Mouse (Mus musculus) intestine, postnatal 0 days (tissue): Measurements from ENCODE around the gene Slc1a1. TPM values are rescaled to one million over a fixed set of nuclear protein-coding genes. Genes with fewer than 3 reads are reported as not detected.

Source experiments
- ATAC-seq: fragments of 200-750 bp; cut with Nextera tagmentation; 2 replicates; pipeline ENCODE4 v1.8.0; 2017; ENCODE audit warnings: mild to moderate bottlenecking, moderate TSS enrichment, moderate library complexity
- H3K27ac ChIP-seq: fragments of 300-500 bp; sonication (generic); 2 replicates; pipeline ENCODE4 v1.5.1; 2014; ENCODE audit warnings: mild to moderate bottlenecking, low read depth, low read length, moderate library complexity
- H3K27me3 ChIP-seq: fragments of 300-500 bp; sonication (generic); replicated peaks from 2 replicates; pipeline ENCODE4 v1.6.1; 2014; ENCODE audit warnings: low read length, mixed read lengths; ENCODE audit not compliant: control insufficient read depth, insufficient read depth
- H3K36me3 ChIP-seq: fragments of 300-500 bp; sonication (generic); 2 replicates; pipeline ENCODE4 v1.6.1; 2014; ENCODE audit warnings: mild to moderate bottlenecking, moderate library complexity; ENCODE audit not compliant: control insufficient read depth, insufficient read depth
- H3K4me1 ChIP-seq: fragments of 300-500 bp; sonication (generic); replicated peaks from 2 replicates; pipeline ENCODE4 v1.6.1; 2014; ENCODE audit warnings: antibody characterized with exemption, low read length, mixed read lengths; ENCODE audit not compliant: control insufficient read depth, insufficient read depth
- H3K4me2 ChIP-seq: fragments of 300-500 bp; sonication (generic); replicated peaks from 2 replicates; pipeline ENCODE4 v1.6.1; 2014; ENCODE audit warnings: low read depth, mild to moderate bottlenecking, moderate library complexity
- H3K4me3 ChIP-seq: fragments of 300-500 bp; sonication (generic); 2 replicates; pipeline ENCODE4 v1.5.1; 2014; ENCODE audit warnings: low read depth, low read length
- H3K9ac ChIP-seq: fragments of 300-500 bp; sonication (generic); 2 replicates; pipeline ENCODE4 v1.6.1; 2014; ENCODE audit warnings: mild to moderate bottlenecking, low read depth, low read length
- H3K9me3 ChIP-seq: fragments of 300-500 bp; sonication (generic); 2 replicates; pipeline ENCODE4 v1.6.1; 2016; ENCODE audit warnings: mixed run types; ENCODE audit not compliant: control insufficient read depth
- CTCF ChIP-seq: sonication (generic); IDR thresholded peaks from 2 replicates; pipeline ENCODE4 v1.5.1; 2016; ENCODE audit warnings: low read depth, mild to moderate bottlenecking, control low read depth, antibody characterized with exemption, moderate library complexity
- WGBS: fragments of 180-500 bp; shearing (Covaris S2); extraction: QIAGEN DNeasy Blood & Tissue Kit; methylation state at CpG from one replicate; pipeline ENCODE4 v1.1.7; 2014; 5-methylcytosine and 5-hydroxymethylcytosine counted together
- polyA plus RNA-seq: library from polyadenylated mRNA; unstranded; fragments of >200 nt; fragmentation: Nextera tagmentation; extraction: Ambion mirVana; gene quantifications from 2 replicates; pipeline ENCODE4 v1.2.1, GENCODE M21; 2015

The Slc1a1 gene
- polyA plus RNA-seq, 1 experiment from 2014 or later: 2.2 TPM

GRCm38 (mm10) chr19:28864981-28865380 is 30.1 kb downstream of the Slc1a1 start:
- no peaks in the 10 kb centered on the region for H3K27me3 ChIP-seq
- no peak overlapping the region for H3K27ac ChIP-seq
- no peak overlapping the region for H3K4me2 ChIP-seq
- no peak overlapping the region for H3K4me3 ChIP-seq
- no peaks in the 10 kb centered on the region for H3K4me1 ChIP-seq
- H3K9ac ChIP-seq: no peak overlapping the region
- ATAC-seq: no peak
- H3K9me3 ChIP-seq: no peaks in the 10 kb centered on the region
- WGBS: 68% methylated on average over 6 of the region's 6 CpGs
- no peaks in the 10 kb centered on the region for H3K36me3 ChIP-seq
- TF ChIP-seq CTCF: no peak

GRCm38 (mm10) chr19:28865501-28865900 is 30.7 kb downstream of the Slc1a1 start:
- TF ChIP-seq CTCF: no peak
- H3K27ac ChIP-seq: no peak overlapping the region
- no peak overlapping the region for H3K4me2 ChIP-seq
- H3K36me3 ChIP-seq: no peaks in the 10 kb centered on the region
- ATAC-seq: no peak
- WGBS: 89% methylated on average over 1 of the region's 1 CpGs
- no peak overlapping the region for H3K9ac ChIP-seq
- H3K4me1 ChIP-seq: no peaks in the 10 kb centered on the region
- no peaks in the 10 kb centered on the region for H3K27me3 ChIP-seq
- no peaks in the 10 kb centered on the region for H3K9me3 ChIP-seq
- H3K4me3 ChIP-seq: no peak overlapping the region

GRCm38 (mm10) chr19:28869251-28869855 is 34.5 kb downstream of the Slc1a1 start:
- no peak for TF ChIP-seq CTCF
- no peaks in the 10 kb centered on the region for H3K4me1 ChIP-seq
- no peak overlapping the region for H3K9ac ChIP-seq
- no peak for ATAC-seq
- H3K9me3 ChIP-seq: no peaks in the 10 kb centered on the region
- WGBS: 83% methylated on average over 6 of the region's 6 CpGs
- no peaks in the 10 kb centered on the region for H3K36me3 ChIP-seq
- no peaks in the 10 kb centered on the region for H3K27me3 ChIP-seq
- no peak overlapping the region for H3K4me3 ChIP-seq
- H3K4me2 ChIP-seq: no peak overlapping the region
- no peak overlapping the region for H3K27ac ChIP-seq

- ATAC-seq: no peak
- no peaks in the 10 kb centered on the region for H3K36me3 ChIP-seq
- H3K9ac ChIP-seq: no peak overlapping the region
- H3K4me2 ChIP-seq: no peak overlapping the region
- H3K27me3 ChIP-seq: no peaks in the 10 kb centered on the region
- H3K9me3 ChIP-seq: no peaks in the 10 kb centered on the region
- H3K4me1 ChIP-seq: no peaks in the 10 kb centered on the region
- H3K4me3 ChIP-seq: no peak overlapping the region
- H3K27ac ChIP-seq: no peak overlapping the region
- TF ChIP-seq CTCF: no peak
- 70% methylated on average over 2 of the region's 2 CpGs for WGBS
Measured at GRCm38 (mm10) chr19:28870351-28870750, 35.5 kb downstream of the Slc1a1 start.

DNA sequence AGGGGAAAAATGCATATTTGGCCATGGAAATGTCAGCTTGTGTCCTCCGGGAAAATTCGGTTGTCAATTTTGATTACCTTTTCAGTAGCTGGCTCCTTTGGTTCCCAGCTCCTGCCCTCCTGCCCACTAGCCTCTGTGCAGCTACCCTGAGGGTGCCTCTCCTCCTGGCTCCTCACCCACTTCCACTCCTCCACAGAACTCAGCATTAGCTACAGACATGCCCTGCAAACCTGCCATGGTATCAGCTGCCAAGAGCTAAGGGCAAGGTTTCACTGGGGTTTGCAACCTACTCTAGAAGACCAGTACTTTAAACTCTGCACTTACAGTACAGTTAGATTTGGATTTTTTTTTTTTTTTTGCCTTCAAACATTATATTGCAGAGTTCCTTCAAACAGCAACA is 44.6 kb downstream of the Slc1a1 start:
- Histone ChIP-seq H3K36me3 (no peaks in the 10 kb centered on the region), H3K4me2 (no peak overlapping the region), H3K9ac (no peak overlapping the region), H3K4me3 (no peak overlapping the region), H3K9me3 (no peaks in the 10 kb centered on the region), H3K27me3 (no peaks in the 10 kb centered on the region), H3K27ac (no peak overlapping the region), H3K4me1 (no peaks in the 10 kb centered on the region)
- no peak for TF ChIP-seq CTCF
- no peak for ATAC-seq
- 92% methylated on average over 2 of the region's 2 CpGs for WGBS

GRCm38 (mm10) chr19:28883126-28883525 is 48.3 kb downstream of the Slc1a1 start:
- Histone ChIP-seq H3K27ac (no peak overlapping the region), H3K9ac (no peak overlapping the region), H3K36me3 (no peaks in the 10 kb centered on the region), H3K4me1 (no peaks in the 10 kb centered on the region), H3K9me3 (no peaks in the 10 kb centered on the region), H3K4me3 (no peak overlapping the region), H3K27me3 (no peaks in the 10 kb centered on the region), H3K4me2 (no peak overlapping the region)
- peak; percentile 81 for TF ChIP-seq CTCF
- 58% methylated on average over 1 of the region's 1 CpGs for WGBS
- no peak for ATAC-seq

- Histone ChIP-seq H3K9me3 (no peaks in the 10 kb centered on the region), H3K27me3 (no peaks in the 10 kb centered on the region), H3K27ac (no peak overlapping the region), H3K4me1 (no peaks in the 10 kb centered on the region), H3K4me3 (no peak overlapping the region), H3K36me3 (no peaks in the 10 kb centered on the region), H3K4me2 (no peak overlapping the region), H3K9ac (no peak overlapping the region)
- 33% methylated on average over 1 of the region's 1 CpGs for WGBS
- ATAC-seq: no peak
- TF ChIP-seq CTCF: no peak
Measured at GRCm38 (mm10) chr19:28888496-28888895, 53.6 kb downstream of the Slc1a1 start.
